Mouse (Mus musculus): ENCODE results near the gene Mamdc2.

DNA sequence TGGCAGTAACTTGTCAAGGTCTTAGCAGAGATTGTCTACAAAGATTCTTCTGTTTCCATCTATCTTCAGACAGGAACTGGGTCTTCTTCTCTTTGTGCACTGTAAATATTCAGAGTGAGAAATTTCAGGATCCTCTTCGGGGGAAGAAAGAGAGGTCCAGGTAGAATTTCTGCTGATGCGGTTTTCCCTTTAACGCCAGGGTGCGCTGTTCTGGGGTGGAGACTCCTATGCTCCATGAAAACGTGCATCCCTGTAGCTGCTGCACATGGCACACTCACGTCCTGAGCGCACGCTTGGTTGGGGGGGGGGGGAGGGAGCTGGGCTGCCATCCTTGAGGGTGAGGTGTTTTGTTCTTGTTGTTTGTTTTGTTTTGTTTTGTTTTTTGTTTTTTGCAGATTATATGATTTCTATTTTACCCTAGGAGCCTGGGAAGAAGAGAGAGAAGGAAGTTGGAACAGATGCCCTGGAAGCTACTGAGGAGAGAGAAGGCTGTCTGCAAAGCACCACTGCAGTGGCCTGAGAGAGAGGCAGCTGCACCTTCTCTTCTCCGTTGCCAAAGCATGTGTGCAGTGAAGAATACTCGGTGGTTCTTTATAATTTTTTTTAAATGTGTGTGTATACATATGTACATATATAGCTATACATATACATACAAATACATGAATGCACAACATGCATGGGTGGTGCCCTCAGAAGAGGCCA lies 30.8 kb upstream of the Mamdc2 start:
- TF ChIP-seq CTCF (conservative IDR thresholded peaks at IDR 0.05; ENCODE audit: insufficient read depth, insufficient read length, low read depth, low read length) = peak; percentile 70
- no peak for TF ChIP-seq POLR2A (IDR thresholded peaks at IDR 0.05; ENCODE audit: low read depth, low read length)

All from kidney, adult 2 months (tissue).